Mouse (Mus musculus): ENCODE measurements around the gene Kcnab1.

Kcnab1 gene

GRCm38 (mm10) chr3:65204356-65205075 lies 95.3 kb downstream of the Kcnab1 start:
- no peak for DNase-seq

- DNase-seq, result no peak
Observed at GRCm38 (mm10) chr3:65205539-65206020, 96.4 kb downstream of the Kcnab1 start.

- no peak for DNase-seq
Observed at GRCm38 (mm10) chr3:65213725-65214124, 104.5 kb downstream of the Kcnab1 start.

GRCm38 (mm10) chr3:65214635-65215034 lies 105.5 kb downstream of the Kcnab1 start:
- no peak for DNase-seq

GRCm38 (mm10) chr3:65217673-65218579 lies 108.7 kb downstream of the Kcnab1 start:
- no peak for DNase-seq

GRCm38 (mm10) chr3:65220287-65220686 lies 111.1 kb downstream of the Kcnab1 start:
- no peak for DNase-seq

- DNase-seq, result no peak
Observed at GRCm38 (mm10) chr3:65223635-65224034, 114.5 kb downstream of the Kcnab1 start.

GRCm38 (mm10) chr3:65230978-65231377 lies 121.8 kb downstream of the Kcnab1 start:
- DNase-seq, result no peak

GRCm38 (mm10) chr3:65231419-65232090 lies 122.4 kb downstream of the Kcnab1 start:
- DNase-seq, result no peak

GRCm38 (mm10) chr3:65249023-65249422 lies 139.8 kb downstream of the Kcnab1 start:
- DNase-seq, result no peak

GRCm38 (mm10) chr3:65260521-65260920 lies 151.3 kb downstream of the Kcnab1 start:
- DNase-seq, result no peak

GRCm38 (mm10) chr3:65262506-65263422 lies 153.6 kb downstream of the Kcnab1 start:
- DNase-seq, result no peak

- no peak for DNase-seq
Observed at GRCm38 (mm10) chr3:65273317-65273716, 164.1 kb downstream of the Kcnab1 start.

- DNase-seq, result no peak
Observed at GRCm38 (mm10) chr3:65277777-65278176, 168.6 kb downstream of the Kcnab1 start.

- no peak for DNase-seq
Observed at GRCm38 (mm10) chr3:65283366-65283765, 174.2 kb downstream of the Kcnab1 start.

- DNase-seq, result no peak
Observed at GRCm38 (mm10) chr3:65288994-65289393, 179.8 kb downstream of the Kcnab1 start.

GRCm38 (mm10) chr3:65296996-65297395 lies 187.8 kb downstream of the Kcnab1 start:
- DNase-seq, result no peak

GRCm38 (mm10) chr3:65299205-65299604 lies 190.0 kb downstream of the Kcnab1 start:
- DNase-seq, result no peak

- no peak for DNase-seq
Observed at GRCm38 (mm10) chr3:65301531-65301930, 192.3 kb downstream of the Kcnab1 start.

GRCm38 (mm10) chr3:65302559-65302958 lies 193.4 kb downstream of the Kcnab1 start:
- no peak for DNase-seq

GRCm38 (mm10) chr3:65315837-65316236 lies 206.7 kb downstream of the Kcnab1 start:
- DNase-seq, result no peak

GRCm38 (mm10) chr3:65316738-65317137 lies 207.6 kb downstream of the Kcnab1 start:
- no peak for DNase-seq
